Mouse (Mus musculus) retina, postnatal 1 day (tissue): ENCODE data around the gene Ngrn.

Experiments
- DNase-seq: peaks from one replicate; pipeline ENCODE4 v3.0.0-alpha.2; 2012

Gene Ngrn

DNA sequence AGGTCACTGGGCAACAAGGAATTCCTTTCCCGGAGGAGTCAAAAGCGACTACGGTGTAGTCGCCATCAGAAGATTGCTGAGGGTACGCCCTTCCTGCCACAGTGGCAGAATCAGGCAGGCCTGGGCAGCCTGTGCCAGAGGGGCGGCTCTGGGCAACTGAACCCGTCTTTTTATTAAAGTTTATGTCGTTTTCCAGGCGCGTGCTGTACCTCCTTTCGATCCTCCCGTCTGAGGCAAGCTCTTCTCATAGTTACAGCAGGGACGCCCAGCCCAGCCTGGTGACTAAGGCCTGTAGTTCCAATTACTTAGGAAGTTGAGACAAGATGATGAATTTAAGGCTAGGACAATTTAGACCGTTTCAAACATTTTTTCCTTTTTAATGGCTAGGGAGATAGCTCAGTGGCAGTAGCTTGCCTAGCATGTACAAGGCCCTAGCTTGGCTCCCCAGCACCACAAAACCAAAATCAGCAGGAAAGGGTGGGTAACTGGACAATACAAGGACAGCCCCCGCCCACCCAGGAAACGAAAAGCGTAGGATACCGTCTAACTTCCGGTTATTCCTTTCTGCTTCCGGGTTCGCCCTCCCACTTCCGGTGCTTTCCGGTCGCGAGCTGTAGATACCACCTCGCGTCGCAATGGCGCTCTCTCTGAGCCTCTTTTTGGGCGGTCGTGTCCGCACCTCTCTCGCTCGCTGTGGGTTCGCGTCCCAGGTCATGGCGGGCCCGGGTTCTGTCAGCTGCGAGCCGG is at the start of gene Ngrn:
Ngrn (plus strand) TSS at position 591 of the 747 bp plus-strand sequence.
- DNase-seq, result peak; percentile 94

DNA sequence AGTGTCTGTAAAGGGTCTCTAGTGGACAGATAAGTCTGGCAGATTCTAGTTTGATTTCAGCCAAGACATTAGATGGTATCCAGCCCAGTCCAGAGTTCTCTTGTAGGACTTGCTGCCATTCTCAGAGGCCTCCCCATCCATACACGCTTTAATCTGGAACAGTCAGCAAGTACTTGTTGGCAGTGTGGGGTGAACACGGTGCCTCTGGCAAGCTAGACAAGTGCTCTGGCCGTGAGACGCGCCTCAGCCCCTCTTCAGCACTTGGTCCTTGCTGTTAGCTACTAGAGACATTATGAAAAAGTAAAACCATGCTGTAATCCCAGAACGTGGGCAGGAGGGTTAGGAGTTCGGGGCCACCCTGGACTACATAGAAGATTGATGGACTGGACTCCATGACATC is 47.4 kb upstream of the Ngrn start:
- DNase-seq, result no peak

DNA sequence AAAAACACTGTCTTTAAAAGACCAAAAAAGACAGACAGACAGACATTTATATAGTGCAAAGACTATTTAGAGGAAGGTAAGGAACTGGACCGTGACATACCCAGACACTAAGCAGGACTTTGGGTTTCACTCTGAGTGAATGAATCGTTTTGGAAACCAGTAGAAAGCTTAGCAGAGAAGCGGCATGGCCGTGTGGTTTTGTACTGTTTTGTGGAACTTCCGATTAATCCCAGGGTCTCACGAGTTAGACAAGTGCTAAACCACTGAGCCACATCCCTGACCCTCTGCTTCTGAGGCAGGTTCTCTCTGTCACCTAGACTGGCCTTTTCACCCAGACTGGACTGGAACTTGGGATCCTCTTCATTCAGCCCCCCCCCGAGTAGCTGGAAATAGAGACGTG is 46.6 kb upstream of the Ngrn start:
- no peak for DNase-seq

DNA sequence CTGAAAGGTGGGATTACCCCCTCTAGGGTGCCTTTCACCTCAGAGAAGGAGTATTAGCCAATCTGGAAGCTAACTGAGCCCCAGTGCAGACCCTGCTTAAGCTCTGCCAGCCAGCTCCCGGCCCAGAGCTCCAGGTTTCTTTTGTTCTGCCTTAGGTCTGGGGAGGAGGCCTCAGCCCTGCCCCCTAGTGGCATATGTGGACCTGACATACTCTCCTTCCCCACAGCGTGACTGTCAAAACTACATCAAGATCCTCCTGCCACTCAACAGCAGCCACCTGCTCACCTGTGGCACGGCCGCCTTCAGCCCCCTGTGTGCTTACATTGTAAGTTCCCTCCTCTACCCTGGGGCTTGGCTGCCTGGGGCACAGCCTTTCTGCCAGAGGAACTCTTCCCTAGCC is 45.6 kb upstream of the Ngrn start:
- peak; percentile 89 for DNase-seq

DNA sequence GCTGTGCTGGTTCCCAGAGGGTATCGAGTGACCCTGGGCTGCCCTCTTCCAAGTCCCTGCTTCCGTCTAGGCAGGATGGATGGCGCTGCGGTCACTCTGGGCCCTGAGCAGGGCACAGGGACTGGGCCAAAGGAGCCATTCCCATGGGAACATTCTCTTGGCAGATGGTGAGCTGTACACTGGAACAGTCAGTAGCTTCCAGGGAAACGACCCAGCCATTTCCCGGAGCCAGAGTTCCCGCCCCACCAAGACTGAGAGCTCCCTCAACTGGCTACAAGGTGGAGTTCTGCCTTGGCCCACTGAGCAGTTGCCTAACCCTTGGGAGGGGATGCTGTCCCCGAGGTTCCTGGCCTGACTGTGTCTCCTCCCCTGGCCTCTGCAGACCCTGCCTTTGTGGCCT is 44.4 kb upstream of the Ngrn start:
- DNase-seq, result no peak

- DNase-seq, result no peak
These were observed 42.3 kb upstream of the Ngrn start for GRCm38 (mm10) chr7:80218666-80219065.

- DNase-seq, result no peak
These were observed 40.7 kb upstream of the Ngrn start for GRCm38 (mm10) chr7:80220237-80220797.

DNA sequence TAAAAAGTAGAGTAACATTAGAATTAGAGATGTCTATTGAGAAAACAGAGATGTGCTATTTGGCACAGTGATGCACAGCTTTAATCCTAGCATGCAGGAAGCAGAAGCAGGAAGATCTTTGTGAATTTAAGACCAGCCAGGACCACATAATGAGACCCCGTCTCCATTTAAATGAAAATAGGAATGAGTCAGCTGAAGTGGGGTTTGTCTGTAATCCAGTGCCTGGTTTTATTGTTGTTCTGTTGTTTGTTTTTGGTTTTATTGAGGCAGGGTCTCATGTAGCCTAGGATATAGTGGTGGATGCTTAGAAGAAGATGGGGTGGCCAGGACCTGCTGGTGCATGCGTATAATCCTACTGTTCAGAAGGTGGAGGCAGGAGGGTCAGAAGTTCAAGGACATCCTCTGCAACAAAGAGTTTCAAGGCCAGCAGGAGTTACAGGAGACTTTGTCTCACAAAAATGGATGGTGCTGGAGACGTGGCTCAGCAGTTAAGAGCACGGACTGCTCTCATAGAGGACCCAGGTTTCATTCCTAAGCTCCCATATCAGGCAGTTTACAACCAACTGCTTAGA is 39.8 kb upstream of the Ngrn start:
- DNase-seq, result no peak

- no peak for DNase-seq
These were observed 34.0 kb upstream of the Ngrn start for GRCm38 (mm10) chr7:80227065-80227464.

DNA sequence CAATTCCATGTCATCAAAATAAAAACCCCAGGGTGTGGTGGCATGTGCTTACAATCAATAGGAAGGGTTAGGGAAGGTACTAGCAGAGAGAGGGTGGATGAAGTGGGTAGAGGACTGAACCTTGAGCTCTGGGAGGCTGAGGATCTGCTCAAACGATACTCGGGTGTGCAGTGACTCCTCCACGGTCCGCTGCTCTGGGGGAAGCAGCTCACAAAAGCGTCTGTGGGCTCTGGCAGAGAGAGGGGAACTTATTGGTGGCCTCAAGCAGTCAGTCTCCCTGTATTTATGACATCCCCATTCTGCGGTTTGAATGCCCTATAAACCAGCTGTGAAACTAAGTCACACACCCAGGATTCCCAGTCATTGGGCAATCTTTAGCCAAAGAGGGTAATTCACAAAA is 30.8 kb upstream of the Ngrn start:
- no peak for DNase-seq

DNA sequence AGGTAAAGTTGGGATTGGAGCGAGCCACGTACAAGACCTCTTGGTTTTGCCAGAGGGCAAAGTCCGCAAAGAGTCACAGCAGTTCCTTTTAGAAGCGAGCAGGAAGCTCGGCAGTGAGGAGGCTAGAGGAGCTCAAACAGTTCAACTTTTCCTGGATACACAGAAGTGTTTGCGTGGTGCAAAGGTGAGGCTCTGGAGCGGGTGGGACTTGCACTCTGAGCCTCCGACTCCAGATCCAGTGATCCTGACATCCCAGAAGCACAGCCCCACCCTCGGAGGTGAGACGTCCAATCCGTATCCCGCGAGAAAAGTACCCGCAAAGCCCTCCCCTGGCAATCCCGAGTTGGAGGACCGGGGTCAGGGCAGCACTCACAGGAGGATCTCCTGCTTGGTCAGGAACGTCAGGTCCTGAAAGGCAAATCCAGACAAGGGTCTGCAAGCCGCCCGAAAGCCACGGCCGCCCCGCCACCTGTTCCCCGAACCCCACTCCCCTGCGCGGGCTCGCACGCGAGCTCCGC is 29.0 kb upstream of the Ngrn start:
- DNase-seq, result no peak

DNA sequence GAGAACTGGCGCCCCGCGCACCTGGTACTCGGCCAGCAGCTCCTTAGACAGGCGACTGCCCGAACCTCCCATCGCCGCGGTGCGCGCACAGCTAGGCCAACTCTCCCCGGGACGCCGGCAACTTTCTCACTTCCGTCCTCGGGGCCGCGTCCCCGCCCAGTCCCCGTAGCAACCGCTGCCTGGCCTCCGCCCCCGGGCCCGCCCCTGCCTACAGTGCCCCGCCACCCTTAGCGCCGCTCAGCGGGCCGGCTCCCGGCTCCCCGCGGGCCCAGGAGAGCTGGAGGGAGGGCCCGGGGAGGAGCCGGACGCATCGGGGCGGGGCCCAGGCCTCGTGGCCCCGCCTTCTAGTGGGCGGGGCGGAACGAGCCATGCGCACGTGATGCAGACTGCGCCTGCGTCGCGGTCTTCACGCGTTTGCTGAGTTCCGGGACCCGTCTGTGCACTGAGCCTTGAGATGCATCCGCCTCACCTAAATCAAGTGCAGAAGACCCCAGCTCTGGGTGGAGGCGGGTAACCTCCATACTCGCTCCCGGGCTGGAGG is 28.5 kb upstream of the Ngrn start, which contains the start of the genes Cib1 and Gdpgp1:
Cib1 (minus strand) TSS at position 325 of the 541 bp plus-strand sequence.
Gdpgp1 (plus strand) TSS at position 377 of the 541 bp plus-strand sequence.
- DNase-seq, result peak; percentile 97

- DNase-seq, result peak; percentile 45
These were observed 27.2 kb upstream of the Ngrn start for GRCm38 (mm10) chr7:80233799-80234198.

DNA sequence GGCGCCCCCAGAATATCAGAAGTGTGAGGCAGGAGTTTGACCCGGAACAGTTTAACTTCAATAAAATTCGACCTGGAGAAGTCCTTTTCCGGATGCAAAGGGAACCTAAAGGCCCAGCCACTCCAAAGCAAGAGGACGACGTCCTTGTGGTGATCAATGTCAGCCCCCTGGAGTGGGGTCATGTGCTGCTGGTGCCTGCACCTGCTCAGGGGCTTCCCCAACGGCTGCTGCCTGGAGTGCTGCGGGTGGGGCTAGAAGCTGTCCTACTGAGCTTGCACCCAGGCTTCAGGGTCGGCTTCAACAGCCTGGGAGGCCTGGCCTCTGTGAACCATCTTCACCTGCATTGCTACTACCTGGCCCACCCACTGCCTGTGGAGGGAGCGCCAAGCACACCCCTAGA is 22.5 kb upstream of the Ngrn start:
- DNase-seq, result no peak

- DNase-seq, result no peak
These were observed 19.4 kb upstream of the Ngrn start for GRCm38 (mm10) chr7:80241661-80242060.

DNA sequence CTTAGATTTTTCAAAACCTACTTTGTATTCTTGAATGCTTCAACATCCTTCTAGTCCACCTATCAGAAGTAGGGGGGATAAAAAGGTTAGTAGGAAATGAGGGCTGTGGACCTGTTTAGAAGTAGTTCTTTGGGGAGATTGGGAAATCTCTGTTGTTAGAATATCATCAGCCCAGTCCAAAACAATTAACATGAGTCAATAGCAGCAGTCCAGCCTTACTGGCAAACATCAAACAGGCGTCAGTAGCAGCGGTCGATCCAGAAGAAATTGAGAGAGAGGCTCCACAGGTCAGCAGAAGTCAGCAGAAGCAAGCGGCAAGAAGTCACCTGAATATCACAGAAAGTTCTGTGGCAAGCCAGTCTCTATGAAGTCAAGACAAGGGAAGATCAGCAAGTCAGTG is 16.2 kb upstream of the Ngrn start:
- DNase-seq, result no peak

DNA sequence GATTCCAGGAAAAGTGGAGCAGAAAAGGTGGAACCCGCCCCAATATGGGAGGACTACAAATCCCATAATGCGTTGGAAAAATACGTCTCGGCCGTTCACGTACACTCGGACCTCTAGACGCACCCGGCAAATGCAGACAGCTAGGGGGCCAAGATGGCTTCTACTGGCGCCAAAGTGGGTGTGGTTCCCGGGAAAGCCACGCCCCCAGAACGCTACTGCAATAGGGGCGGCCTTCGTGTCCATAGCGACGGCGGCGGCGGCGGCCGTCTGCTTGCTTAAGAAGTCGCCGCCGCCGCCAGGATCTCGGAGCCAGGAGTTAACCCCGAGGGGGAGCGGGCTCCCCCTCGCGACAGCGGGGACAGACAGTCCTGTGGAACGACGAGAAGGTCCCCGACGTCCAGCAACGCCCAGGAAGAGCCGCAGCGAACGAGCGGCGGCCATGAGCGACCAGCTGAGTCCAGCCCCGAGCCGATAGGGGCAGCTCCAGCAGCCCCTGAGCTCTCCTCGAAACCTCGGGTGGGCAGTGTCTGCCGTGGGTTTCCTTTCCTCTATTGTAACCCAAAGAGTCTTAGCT is 14.8 kb upstream of the Ngrn start, which contains the start of gene Ttll13:
Ttll13 (plus strand) TSS at position 229 of the 574 bp plus-strand sequence.
- DNase-seq, result peak; percentile 99

DNA sequence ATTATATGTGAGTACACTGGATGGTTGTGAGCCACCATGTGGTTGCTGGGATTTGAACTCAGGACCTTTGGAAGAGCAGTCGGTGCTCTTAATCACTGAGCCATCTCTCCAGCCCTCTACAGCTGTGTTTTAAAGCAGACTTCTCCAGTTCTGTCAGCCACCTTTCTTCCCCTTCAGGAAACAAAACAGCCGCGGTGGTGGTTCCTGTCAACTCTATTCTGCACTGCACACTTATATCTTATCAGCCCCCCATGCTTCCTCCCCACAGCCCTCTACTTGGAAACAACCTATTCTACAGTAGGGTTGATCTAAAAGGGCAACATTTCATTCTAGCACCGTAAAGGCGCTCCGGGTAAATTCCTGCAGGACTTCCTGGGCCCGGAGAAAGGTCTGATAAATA is 14.2 kb upstream of the Ngrn start:
- no peak for DNase-seq

DNA sequence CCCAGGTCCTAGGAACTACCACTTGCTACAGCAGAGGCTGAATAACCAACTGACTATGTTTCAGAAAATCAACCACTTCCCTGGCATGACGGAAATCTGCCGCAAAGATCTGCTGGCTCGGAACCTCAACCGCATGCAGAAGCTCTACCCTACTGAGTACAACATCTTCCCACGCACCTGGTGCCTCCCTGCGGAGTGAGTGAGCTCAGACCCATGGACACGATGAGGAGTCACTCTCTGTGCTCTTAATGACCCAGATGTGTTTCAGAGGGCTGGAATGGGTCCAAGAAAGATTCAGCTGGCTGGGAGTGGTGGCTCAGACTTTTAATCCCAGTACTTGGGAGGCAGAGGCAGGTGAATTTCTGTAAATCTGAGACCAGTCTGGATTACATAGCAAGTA is 8.6 kb upstream of the Ngrn start:
- DNase-seq, result no peak

- DNase-seq, result no peak
These were observed 8.1 kb upstream of the Ngrn start for GRCm38 (mm10) chr7:80252886-80253285.

- no peak for DNase-seq
These were observed 5.0 kb upstream of the Ngrn start for GRCm38 (mm10) chr7:80255981-80256380.

DNA sequence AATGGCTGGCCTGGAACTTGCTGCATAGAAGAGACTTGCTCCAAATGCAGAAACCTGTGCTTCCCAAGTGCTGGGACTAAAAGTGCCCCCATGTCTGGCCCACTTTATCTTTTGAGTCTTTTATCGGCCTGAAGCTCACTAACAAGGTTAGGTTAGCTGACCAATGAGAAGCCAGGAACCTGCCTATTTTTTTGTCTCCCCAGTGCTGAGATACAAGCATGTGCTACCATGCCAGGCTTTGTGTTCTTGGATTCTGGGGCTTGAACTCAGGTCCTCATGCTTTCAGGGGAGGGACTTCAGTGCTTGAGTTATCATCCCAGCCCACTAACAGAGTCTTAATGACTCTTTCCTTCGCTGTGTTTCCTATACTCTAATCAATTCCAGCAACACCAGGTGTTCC is 3.3 kb upstream of the Ngrn start:
- no peak for DNase-seq

DNA sequence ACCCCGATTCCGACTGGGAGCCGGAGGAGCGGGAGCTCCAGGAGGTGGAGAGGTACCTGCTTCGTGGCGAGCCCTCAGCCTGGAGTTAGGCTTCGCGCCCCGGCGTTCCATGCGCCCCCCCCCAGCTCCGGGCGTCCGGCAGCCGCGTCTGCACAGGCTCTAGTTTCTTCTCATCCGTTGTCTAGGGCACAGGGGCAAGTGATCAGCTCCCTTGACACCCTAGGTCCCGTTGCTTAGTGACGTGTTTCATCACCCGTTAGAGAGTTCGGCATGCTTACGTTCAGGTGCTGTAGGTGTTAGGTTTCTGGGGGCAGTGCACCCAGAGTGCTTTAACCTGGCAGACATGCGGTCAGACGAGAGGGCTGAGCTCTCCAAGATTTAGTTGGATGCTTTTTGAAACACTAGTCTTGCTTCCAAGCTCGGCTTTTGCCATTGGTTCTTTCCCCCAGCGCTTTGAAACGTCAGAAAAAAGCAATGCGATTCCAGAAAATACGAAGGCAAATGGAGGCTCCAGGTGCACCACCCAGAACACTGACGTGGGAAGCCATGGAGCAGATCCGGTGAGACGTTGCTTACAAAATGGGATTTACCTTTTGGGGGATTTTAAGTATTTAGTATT is 466 bp downstream of the Ngrn start:
- no peak for DNase-seq
